Mouse (Mus musculus) cortical plate, adult 2 months (tissue): ENCODE measurements around the gene Abtb1. TPM values are rescaled to one million over a fixed set of nuclear protein-coding genes. Genes with fewer than 3 reads are reported as not detected.

Experiments
- H3K27ac ChIP-seq: fragments of 200-500 bp; 2 replicates; pipeline ENCODE4 v1.5.1; 2012; ENCODE audit warnings: low read length, control low read depth, inconsistent platforms; ENCODE audit not compliant: insufficient read depth
- H3K4me1 ChIP-seq: fragments of 200-500 bp; 2 replicates; pipeline ENCODE4 v1.6.1; 2011; ENCODE audit warnings: low read length; ENCODE audit not compliant: control insufficient read depth, insufficient read depth
- H3K4me3 ChIP-seq: fragments of 200-500 bp; 2 replicates; pipeline ENCODE4 v1.5.1; 2011; ENCODE audit warnings: mild to moderate bottlenecking, low read length, control low read depth; ENCODE audit not compliant: insufficient read depth
- CTCF ChIP-seq: fragments of 200-500 bp; IDR thresholded peaks from 2 replicates; pipeline ENCODE4 v1.5.1; 2011; ENCODE audit warnings: mild to moderate bottlenecking, control low read depth, low read length; ENCODE audit not compliant: insufficient read depth; ENCODE audit errors: extremely low read depth
- POLR2A ChIP-seq: fragments of 200-500 bp; IDR thresholded peaks from 2 replicates; pipeline ENCODE4 v1.6.1; 2011; ENCODE audit warnings: mild to moderate bottlenecking, low read length, control low read depth; ENCODE audit not compliant: insufficient read depth; ENCODE audit errors: extremely low read depth
- polyA plus RNA-seq: library from polyadenylated mRNA; depleted of rRNA; stranded (reverse); fragments of >200 nt; gene quantifications from 2 replicates; pipeline ENCODE4 v1.2.3, GENCODE M21; 2012

Abtb1 gene
- polyA plus RNA-seq, 1 experiment, result 88.0 TPM

DNA sequence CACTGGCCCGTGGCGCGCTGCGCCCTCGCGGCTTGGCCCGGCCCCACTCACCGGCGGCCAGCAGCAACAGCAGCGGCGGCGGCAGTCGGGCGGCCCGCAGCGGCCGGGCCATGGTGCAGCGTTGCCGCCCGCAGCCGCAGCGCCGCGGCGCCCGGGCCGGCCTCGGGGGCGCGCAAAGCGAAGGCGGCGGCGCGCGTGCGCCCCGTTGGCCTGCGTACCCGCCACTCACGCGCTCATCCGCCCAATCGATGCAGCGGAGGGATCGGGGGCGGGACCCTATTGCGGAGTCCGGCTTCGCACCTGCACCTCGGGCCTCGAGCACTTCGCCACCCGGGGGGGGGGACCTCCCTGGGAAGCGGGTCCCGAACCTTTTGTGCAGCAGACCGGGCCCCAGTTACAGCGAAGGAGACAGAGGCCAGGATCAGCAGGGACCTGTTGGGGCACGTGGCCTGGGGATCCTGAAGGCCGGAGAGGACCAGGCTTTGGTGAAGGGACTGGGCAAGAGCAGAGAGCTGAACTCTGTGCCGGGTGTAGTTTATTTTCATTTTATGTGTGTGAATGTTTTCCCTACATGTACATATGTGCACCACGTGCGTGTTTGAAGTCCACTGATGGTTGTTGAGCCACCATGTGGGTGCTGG is 33.2 kb upstream of the Abtb1 start, which contains the start of gene Podxl2:
Podxl2 (minus strand) TSS at position 177 of the 641 bp plus-strand sequence.
- H3K4me1 ChIP-seq, result peaks cover 3% of the 10 kb centered on the region; the same call in 1 of the 2 replicates
- H3K27ac ChIP-seq, result no peak within 1 kb of the TSS; the same call in 1 of the 2 replicates
- peak within 1 kb of the TSS; percentile 84 for H3K4me3 ChIP-seq
- TF ChIP-seq POLR2A (no peak), CTCF (no peak)

DNA sequence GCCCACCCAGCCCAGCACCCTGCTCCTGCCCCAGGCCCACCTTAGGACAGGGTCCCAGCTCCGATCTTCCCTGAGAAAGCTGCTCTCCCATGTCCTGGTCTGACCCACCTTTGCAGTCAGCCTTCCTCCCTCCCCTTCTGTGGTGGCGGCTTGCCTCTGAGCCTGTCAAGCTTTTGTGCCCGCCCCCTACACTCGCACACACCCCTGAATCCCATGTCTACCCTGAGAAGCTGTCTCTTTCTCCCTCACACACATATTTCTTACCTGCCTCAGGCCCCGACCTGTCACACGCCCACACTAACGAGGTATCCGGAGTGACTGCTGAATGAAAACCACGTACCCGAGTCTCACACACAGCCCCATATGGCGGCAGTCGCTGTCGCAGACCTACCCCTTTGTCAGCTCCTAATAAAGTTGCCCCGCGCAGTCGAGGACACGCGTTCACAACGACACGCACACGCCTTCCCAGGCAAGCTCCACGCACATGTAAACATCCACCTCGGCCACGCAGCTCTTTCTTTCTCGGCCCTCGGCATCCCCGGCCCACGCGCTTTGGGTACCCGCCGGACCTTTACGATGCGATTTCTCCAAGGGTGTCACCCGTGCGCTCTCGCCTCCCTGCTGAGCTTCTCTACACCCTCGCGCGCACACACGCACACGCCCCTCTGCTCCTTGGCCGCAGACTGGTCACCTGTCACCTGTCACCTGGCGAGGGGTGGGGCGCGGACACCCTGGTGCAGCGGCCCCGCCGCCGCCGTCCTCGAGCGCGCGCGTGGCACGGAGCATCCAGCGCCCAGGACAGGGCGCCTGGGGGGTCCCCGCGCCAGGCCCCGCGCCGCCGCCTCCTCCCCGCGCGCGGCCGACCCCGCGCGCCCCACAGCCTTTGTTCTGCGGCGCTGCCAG is 32.4 kb upstream of the Abtb1 start:
- H3K4me1 ChIP-seq, result peaks cover 3% of the 10 kb centered on the region; the same call in 1 of the 2 replicates
- H3K27ac ChIP-seq, result no peak overlapping the region; the same call in 1 of the 2 replicates
- H3K4me3 ChIP-seq, result peak overlapping the region; percentile 84
- TF ChIP-seq POLR2A (no peak), CTCF (no peak)

DNA sequence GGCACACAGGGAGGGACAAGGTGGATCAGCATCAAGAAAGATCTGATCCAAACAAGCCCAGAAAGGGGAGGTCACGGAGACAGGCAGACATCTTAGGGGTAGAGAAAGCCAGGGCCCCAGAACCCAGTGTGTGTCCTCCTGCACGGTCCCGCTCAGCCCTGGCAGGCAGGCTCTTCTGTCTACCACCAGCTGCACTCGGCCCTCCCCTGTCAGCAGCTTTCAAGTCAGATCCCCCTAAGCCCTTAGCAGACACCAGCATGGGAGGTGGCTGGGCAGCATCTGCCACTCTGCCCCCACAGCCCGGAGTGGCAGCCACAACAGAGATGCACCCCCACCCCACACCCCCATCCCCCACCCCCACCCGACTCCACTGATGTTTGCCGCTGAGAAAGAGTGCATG is 31.0 kb upstream of the Abtb1 start:
- Histone ChIP-seq H3K4me3 (peak overlapping the region; percentile 15; the same call in 1 of the 2 replicates), H3K4me1 (peaks cover 3% of the 10 kb centered on the region; the same call in 1 of the 2 replicates), H3K27ac (no peak overlapping the region)
- TF ChIP-seq POLR2A, result no peak
- TF ChIP-seq CTCF, result no peak

DNA sequence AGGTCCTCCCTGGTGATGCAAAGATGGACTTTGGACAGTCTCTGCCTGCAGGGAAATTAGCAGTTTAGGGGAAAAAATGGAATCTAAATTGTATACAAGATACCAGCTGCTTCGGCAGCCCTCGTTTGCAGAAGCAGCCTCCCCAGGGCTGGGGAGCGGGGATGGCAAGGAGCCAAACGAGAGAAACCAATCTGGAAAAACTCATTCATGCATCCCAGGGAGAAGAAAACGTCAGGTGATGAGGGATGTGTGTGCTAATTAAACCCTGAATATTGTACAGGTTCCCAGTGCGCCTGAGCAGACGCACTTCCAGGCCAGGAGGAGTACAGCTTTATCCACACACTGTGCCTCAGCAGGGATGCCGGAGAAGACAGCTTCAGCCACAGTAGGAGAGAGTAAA is 29.8 kb upstream of the Abtb1 start:
- Histone ChIP-seq H3K27ac (no peak overlapping the region), H3K4me3 (no peak overlapping the region), H3K4me1 (peaks cover 3% of the 10 kb centered on the region; the same call in 1 of the 2 replicates)
- no peak for TF ChIP-seq POLR2A
- TF ChIP-seq CTCF, result no peak

DNA sequence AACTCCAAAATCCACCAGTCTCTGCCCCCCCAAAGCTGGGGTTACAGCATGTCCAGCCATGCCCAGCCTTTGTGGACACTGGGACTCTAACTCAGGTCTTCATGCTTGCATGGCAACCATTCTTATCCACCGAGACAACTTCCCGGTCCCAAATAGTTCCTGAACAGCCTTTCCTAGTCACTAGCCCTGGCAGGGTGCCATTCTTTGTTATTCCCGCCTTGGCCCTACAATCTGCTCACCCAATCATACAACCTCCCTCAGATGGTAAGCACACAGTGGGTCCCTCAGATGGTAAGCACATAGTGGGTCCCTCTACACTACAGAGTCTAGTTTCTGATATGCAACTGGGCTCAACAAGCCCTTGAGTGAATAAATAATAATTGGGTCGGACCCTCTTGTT is 28.8 kb upstream of the Abtb1 start:
- no peak overlapping the region for H3K27ac ChIP-seq

DNA sequence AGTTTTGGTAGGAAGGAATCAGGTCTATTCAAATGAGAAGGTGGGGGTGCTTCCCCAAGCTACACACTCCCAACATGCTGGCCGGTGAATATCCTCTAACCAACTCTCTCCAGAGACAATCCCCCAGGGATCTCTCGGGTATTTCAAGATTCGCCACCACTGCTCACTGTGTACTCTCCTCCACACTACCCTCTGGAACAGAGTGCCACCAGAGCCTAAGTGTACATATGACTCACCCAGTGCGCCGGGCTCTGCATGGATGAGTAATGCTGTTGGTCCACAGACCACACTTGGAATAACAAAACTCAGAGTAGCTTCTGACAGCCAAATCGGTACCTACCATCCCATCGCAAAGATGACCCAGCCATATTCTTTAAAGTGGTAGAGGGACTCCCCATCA is 27.7 kb upstream of the Abtb1 start:
- peaks cover 3% of the 10 kb centered on the region; the same call in 1 of the 2 replicates for H3K4me1 ChIP-seq
- H3K27ac ChIP-seq, result no peak overlapping the region
- H3K4me3 ChIP-seq, result no peak overlapping the region
- TF ChIP-seq CTCF (no peak), POLR2A (no peak)

More for the DNA sequence above, 28.8 kb upstream of the Abtb1 start:
- Histone ChIP-seq H3K4me3 (no peak overlapping the region), H3K4me1 (peaks cover 3% of the 10 kb centered on the region; the same call in 1 of the 2 replicates)
- TF ChIP-seq POLR2A (no peak), CTCF (no peak)

DNA sequence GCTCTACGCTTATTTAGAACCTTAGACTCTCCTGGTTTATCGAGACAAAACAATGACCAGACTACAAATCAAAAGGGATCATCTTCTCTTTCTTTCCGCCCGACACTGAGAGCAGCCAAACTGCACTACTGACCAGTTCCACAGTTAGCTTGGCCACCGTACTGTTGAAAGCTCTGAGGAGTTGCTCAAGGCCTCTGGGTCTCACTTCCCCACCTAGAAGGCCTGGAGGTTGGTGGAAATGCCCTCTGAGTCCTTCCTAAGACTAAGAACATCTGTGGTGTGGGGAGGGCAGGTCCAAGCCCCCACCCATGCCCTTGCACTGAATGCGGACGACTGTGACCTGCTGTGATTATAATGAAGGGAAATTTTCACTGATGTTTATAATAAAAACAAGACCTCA is 23.9 kb upstream of the Abtb1 start:
- TF ChIP-seq CTCF (no peak), POLR2A (no peak)
- H3K4me1 ChIP-seq, result no peaks in the 10 kb centered on the region
- H3K27ac ChIP-seq, result no peak overlapping the region
- no peak overlapping the region for H3K4me3 ChIP-seq

DNA sequence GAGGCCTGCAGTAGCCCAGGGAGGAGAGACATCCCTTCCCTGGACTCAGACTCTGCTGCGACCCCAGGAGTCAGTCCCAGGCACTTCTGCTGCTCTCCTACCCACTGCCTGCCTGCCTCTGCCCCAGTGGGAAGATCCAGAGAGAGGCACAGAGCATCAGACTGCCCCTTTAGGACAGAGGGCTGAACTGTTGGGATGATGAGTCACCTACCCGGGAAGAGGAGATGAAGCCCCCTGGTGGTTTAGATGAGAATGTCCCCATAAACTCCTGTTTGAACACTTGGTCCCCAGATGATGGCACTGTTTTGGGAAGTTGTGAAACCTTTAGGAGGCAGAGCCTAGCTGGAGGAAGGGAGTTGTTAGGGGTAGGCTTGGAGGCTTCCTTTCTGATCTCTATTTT is 19.1 kb upstream of the Abtb1 start:
- TF ChIP-seq POLR2A, result no peak
- TF ChIP-seq CTCF, result peak; percentile 73
- Histone ChIP-seq H3K27ac (no peak overlapping the region), H3K4me3 (no peak overlapping the region), H3K4me1 (no peaks in the 10 kb centered on the region)

DNA sequence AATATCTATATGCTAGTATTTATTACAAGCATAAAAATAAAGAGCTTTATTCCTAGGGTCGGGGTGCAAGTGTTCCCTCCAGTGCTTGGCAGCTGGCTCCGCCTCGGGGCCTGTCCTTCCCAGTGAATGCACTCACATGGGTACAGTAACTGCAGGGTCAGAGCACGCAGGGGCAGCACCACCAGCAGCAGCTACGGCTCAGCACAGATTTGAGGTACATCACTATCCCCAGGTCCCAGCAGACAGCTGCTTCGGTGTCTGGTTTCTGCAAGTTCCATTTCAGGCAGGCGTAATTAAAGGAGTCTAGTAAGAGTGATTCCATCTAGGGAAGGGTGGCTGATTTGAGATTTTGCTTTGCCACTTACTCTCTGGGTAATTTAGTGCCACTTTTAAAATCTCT is 16.6 kb upstream of the Abtb1 start:
- H3K27ac ChIP-seq, result no peak overlapping the region

More for the DNA sequence above, 16.6 kb upstream of the Abtb1 start:
- H3K4me1 ChIP-seq, result no peaks in the 10 kb centered on the region
- H3K4me3 ChIP-seq, result no peak overlapping the region
- TF ChIP-seq POLR2A, result no peak
- no peak for TF ChIP-seq CTCF
